Mouse (Mus musculus) megakaryocyte, embryonic 14.5 days (primary cell): ENCODE results near the gene St6galnac3.

Source experiments
- FLI1 ChIP-seq: IDR thresholded peaks from 2 replicates; pipeline ENCODE4 v1.6.1; 2012; ENCODE audit warnings: low read length, inconsistent platforms, mixed read lengths
- GATA1 ChIP-seq: IDR thresholded peaks from 3 replicates; pipeline ENCODE4 v1.6.1; 2012; ENCODE audit warnings: mixed read lengths, low read length, inconsistent platforms, borderline replicate concordance

DNA sequence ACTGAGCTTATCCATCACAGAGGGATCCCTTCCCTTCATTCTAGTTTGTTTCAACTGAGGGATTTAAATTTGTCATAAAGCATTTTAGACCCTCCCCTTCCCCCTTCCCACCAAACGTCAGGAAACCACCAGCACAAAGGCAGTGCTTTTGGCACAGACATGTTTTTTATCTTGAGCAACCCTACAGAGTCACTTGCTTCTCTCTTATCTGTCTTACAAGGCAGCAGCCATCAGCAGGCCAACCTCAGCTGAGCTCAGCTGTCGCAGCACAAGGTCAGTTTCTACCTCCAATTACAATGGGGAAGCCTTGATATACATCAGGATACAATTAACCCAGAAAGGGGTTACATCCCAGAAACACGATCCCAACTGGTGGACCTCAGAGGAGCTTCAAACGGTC lies 33.4 kb downstream of the St6galnac3 start:
- TF ChIP-seq GATA1 (no peak), FLI1 (no peak)
